Mouse (Mus musculus) v-Abl transformed pro-B cells (cell line): Measurements from ENCODE around the gene Supt6.

ENCODE experiments used
- in situ Hi-C, 2 experiments: fragments of 400-800 bp; cut with MboI; formaldehyde crosslinking; loops; one replicate each; pipeline ENCODE4 v1.15.1; 2025; ENCODE audit not compliant: unreplicated experiment in 2 of 2

Supt6 gene

DNA sequence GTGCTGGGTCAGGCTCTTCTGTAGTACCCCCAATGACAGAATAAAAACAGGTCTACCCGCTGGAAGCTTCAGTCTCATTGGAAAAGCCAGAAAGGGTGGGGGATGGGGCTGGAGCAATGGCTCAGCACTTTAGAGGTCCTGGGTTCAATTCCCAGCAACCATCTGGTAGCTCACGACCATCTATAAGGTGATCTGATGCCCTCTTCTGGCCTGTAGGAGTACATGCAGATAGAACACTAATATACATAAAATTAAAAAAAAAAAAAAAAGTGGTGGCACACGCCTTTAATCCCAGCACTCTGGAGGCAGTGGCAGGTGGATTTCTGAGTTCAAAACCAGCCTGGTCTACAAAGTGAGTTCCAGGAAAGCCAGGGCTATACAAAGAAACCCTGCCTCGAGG lies 74.5 kb downstream of the Supt6 start:
- in situ Hi-C loops = loop anchor here (5.0 to 10.0 kb wide), 2 partner anchors 114 to 347 kb away; no protein-coding TSS in a partner anchor

DNA sequence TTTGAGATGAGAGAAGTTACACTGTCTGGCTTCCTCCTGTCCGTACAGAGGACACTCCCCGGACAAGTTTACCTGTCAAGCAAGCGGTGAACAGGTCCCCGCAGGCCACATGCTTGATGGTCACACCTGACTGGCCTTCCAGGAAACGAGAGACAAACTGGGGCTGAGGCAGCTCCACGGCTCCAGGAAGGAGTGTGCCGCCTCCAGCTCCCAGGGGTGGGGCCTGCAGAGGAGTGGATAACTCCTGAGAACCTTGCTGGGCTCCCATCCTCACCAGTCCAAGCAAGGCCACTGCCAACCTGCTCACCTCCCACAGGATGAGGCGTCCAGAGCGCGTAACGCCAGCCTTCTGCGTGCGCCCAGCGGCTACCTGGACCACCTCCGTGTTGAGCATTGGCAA lies 75.5 kb downstream of the Supt6 start:
- in situ Hi-C loops = loop anchor here (5.0 to 10.0 kb wide), 2 partner anchors 113 to 346 kb away; no protein-coding TSS in a partner anchor

DNA sequence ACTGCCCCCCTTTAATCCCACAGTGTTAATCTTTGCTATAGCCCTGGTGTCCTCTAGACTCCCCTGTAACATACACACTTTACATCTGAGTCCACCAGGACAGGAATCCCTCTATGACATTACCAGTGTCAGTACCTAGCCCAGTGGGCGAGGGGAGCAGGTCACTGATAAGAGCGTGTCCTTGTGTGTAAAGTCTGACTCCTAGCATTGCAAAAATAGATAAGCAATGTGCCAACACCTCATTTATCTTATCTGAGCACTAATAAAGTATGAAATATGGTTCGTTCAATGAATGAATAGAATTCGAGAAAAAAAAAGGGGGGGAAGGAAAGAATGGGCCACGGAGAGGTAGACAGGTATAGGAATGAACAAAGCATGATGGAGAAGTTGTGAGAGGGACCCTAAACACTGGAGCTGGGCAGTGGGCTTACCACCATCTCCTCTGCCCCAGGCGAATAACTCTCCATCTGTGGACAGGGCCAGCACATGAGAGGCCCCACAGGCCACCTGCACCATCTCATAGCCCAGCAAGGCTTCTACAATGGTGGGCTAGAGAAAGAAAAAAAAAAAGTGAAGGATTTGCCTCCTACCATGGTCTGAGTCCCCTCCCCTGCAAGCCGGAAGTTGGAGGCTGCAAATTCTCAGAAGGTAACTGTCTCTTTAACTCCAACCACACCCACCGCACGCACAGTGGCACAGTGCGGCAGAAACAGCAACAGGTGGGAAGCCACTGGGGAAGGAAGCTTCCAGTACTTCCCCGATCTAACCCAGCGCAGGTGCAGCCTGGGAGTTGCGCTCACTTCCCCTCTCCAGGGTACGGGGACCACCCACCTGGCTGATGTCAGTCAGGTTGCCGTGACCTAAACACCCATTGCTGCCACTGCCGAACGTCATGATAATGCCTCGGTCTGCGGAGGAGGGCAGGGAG lies 77.0 kb downstream of the Supt6 start:
- in situ Hi-C loops = no loop called here

DNA sequence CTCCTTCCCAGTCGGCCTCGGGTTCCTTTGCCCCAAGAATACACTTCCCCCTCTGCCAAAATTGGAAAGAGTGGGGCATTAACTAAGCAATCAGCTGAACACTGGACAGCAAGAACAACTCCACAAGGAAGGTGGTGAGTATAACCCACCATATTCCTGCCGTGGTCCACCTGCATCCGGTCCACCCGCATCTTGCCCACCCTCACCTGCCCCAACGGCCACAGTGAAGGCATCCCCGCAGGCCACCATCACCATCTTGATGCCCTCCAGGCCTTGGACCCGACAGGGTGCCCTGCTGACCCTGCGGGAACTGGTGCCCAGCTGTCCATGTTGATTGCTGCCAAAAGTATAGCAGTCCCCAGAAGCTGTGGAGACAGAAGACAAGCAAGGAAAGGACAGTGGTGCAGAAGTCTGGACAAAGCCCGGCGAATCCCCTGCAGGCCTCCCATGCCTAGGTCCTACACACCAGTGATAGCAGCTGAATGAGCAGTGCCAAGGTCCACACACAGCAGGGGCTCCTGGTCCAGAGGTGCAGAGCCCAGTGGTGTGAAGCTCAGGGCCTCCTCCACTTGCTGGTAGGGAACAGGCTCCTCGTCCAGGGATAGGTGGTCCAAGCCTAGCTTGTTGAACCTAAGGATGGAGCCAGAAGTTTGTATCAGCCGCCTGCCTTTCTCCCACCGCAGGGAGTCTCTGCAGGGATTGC lies 78.4 kb downstream of the Supt6 start:
- in situ Hi-C loops = no loop called here

DNA sequence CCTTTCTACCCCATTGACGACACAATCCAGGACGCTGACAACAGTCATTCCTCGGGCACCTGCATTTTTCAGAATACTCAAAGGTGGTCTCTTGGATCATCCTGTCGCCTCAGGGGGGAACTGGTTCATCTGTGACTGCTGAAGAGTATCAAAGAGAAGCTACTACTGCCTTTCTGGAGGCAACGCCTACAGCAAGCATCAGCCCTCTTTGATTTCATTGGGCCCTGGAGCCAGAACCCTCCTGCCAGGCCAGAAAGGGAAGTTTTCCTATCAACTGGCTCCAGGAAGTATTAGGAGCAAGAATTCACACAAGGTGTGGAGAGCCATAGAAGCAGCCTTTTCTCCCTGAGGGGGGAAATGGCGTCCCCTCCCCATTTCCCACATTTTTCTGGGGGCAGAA lies 79.1 kb downstream of the Supt6 start:
- in situ Hi-C loops = no loop called here

DNA sequence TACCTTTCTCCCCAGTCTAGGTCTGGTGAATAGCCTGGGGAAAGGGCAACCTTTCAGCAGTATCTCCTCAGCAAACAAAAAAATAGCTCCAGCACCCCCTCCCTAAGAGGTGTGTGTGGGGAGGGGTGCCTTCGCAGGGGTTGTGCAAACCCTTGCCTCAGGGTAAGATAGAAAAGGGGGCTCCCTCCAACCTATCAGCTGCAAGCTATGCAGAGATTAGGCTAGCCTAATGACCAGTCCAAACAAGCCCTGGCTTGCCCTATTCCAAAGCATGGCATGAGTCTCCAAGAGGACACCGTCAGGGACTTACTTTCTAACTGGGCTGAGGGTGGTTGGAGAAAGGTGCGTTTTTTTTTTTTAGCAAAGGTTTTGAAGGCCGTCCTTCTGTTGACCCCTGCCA lies 79.6 kb downstream of the Supt6 start:
- in situ Hi-C loops = no loop called here

DNA sequence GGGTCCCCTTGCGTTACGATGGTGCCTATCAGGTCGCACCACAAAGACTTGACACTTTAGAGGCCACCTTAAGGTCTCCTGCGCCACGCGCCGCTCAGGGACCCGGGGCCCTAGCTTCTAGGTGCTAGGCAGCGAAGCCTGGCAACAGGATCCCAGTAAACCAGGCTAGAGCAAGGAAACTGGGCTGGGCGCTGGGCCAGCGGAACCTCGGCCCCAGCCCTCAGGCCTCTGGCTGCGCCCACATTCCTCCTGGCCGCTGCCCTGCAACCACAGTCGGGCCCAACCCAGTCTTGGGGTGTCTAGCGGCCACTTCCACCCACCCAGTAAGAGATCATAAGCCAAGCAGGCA lies 80.1 kb downstream of the Supt6 start:
- in situ Hi-C loops = no loop called here

DNA sequence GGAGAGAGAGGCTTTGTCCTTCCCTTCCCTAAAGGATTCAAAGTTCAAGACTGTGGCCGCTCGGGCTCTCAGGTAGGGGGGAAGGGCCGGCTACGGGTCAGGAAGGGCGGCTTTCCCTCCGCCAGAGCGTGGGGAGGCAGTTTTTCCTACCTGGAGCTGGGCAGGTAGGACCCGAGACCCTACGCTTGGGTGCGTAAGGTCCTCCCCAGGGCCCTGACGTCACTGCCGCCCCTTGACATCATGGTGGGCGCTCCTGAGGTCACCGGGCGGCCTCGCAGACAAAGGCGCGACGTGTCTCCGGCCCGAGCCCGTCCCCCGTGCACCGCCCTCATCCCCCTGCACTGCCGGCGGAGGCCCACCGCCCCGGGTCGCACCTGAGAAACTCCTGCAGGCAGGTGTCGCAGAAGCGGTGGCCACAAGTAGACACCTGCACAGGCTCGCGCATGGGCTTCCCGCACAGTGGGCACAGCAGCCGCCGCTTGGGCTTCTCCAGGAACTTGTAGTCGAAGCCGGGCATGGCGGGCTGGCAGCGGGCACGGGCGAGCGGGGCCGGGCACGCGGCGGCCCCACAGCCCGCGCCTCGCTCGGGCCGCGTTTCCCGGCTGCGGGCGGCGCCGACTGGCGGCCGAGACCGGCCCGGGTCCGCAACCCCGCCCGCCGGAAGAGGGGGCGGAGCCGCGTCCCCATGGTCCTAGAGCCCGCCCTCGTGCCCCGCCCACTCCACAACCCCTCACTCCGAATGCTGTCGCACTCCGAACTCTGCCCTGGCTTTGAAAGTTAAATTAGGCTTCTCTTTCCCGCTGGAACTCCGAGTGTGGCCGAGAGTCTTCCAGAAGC lies 80.6 kb downstream of the Supt6 start, which contains the start of gene Traf4:
Gene Traf4, minus strand, starts transcription at position 666 of the 837 bp plus-strand sequence.
- in situ Hi-C loops = no loop called here

DNA sequence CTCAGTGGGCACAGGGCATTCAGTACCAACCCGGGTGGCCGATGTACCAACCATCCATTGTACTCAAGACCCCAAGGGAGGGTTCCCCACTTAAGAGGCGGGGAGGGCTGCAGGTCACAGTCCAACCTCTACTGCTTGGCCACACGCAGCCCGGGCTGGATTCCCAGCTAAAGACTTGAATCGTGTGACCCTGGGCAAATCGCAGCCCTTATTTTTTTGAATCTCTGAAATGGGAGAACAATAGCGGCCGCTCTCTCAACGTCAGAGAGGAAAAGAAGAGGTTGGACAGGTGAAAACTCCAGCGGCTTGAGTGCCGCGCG lies 81.2 kb downstream of the Supt6 start:
- in situ Hi-C loops = no loop called here

DNA sequence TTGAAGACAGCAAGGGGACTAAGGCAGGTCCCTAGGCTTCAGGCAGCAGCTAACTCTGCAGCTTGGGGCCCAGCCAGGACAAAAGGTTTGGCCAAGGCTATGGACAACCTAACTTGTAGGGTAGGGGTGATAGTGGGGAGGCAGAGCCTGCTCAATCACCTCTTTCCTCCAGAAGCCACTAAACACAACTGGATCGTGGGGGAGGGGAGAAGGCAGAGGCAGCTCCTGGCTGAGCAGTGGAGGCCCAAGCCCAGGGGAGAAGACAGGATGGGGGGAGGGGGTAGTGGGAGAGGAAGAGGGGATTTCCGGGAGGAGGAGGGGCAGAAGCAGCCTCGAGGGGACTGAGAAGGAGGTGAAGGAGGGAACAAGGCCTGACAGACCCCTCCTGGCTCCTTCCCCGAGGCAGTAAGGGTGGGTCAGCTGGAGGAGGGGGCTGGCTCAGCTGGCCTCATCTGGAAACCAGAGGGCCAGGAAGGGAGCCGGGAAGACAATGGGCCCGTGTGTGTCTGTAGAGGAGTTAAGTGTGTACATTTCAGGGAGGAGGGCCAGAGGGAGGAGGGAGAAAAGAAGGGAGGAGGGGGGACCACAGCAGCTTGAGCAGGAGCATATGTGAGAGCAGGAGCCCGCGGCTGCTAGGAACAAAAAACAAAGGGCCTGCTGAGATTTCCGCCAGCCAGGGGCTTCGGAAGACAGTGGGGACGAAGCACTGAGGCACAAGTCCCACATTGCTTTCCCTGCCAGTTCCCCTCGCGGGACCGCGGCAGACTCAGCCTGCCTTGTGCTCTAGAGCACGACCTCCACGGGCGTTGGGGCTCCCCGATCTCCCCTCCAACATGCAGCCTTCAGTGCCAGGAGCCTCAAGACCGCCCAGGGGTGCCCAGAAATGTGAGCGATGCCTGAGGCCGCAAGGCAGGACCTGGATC lies 81.8 kb downstream of the Supt6 start:
- in situ Hi-C loops = no loop called here

DNA sequence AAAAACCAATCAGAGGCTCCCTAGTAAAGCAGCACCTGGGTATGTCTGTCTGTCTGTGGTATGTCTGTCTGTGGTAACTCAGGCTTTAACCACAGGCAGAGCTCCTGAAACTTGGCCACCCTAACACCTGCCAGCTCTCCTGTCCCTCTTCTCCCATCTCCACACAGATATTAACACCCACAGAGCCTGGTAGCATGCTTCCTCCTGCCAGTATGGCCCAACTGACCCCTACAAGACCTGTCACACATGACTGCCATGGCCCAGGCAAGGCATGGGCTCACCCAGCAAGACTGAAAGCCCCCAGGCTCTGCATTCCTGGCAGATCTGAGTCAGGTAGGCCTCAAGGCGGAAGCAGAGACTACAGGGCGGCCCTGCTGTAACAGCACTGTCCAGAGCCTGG lies 82.7 kb downstream of the Supt6 start:
- in situ Hi-C loops = no loop called here

DNA sequence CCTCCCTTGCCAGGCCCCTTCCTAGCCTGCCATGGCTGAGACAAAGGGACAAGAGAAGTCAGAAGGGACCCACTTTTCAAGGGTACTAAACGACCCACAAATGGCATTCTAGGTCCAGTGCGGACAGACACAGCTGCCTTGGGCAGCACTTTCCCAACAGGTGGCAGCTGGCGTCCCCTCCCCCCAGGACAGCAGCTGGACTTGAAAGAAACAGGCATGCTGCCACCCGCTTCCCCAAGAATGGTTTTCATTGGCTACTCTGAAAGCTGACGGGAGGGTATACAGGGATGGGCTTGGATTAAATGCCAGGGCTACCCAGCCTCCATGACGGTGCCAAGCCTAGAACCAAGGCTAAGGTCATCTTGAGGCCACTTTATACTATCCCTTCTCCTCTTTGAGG lies 83.3 kb downstream of the Supt6 start:
- in situ Hi-C loops = no loop called here

DNA sequence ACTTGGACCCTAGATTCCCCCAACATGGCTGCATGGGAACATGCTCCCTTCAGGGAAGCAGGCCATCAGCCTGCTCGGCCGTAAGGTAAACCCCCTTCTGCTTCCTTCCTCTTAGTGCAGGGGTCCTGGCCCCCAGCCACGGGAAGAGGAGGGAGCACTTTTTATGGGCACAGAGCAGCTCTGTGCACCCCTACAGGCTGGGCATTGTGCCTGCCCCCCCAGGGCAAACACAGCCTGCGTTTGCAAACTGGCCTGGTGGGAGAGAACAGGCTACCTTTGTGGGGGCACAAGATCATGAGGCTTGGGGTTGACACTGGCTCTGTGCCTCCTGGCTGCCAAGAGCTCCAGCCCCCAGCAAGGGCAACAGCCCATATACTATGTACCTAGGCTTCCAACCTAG lies 83.8 kb downstream of the Supt6 start:
- in situ Hi-C loops = no loop called here

DNA sequence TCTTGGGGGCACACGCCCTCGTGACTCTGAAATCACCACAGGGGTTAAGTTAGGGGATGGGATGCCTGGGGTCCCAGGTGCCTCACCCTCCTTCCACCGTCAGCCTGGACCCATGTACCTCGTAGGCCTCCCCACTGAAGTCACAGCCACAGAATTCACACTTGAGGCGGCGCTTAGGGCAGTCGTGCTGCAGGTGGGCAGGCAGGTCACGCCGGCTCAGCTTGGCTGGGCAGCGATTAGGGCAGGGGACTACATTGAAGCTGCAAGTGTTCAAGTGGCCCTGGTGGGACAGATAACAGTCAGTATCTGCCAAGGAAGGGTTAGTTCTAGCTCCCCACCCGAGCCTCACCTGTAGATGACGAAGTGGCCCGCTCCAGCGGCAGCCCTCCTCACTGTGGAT lies 84.6 kb downstream of the Supt6 start:
- in situ Hi-C loops = no loop called here

DNA sequence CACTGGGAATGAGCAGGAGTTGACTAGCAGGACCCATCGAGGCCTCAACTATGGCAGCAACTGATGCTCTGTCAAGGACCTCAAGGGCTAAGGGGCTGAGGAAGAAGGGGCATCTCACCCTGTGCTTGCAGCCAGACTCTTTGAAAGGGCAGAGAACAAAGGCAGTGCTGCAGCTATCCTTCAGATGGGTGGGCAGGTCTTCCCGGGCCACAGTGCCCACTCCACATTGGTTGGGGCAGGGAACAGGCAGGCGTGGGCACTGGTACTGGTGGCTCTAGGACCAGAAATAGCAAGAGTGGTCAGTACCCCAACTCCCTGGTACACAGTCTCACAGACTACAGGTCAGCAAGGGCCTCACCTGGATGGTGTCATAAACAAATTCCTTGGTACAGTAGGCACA lies 85.1 kb downstream of the Supt6 start:
- in situ Hi-C loops = no loop called here

DNA sequence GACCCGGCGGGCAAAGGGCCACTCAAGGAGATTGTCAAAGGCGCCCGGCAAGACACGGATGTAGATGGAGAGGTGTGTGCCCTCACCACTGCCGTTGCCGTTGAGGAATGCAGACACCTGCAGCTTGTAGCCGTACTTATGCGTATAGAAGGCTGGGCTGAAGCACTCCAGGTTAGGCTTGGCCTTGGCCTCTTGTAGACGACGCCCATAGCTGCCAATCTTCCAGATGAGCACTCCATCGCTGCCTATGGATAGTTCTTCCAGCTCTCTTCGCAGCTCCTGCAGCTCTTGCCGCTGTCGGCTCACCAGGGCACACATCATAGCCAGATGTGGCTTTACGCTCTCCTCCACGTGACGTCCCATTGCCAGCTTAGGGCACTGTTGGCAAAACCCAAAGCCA lies 85.6 kb downstream of the Supt6 start:
- in situ Hi-C loops = no loop called here

DNA sequence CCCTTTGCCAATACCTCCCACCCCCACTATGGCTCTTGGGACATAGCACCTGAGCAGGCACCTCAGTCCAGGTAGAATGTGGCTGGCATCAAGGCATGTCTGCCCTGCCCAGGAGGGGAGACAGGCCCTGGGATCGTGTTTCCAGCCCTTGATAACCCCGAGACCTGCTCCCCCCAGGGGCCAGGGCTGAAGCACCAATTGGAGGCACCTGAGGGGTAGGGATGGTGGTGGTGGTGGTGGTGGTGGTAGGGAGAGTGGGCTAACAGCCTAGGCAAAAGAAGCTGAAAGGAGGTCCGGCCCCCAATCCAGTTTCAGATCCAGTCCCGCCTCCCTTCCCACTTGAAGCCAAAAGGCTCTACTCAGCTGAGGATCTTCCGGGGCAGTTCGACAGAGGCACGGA lies 86.2 kb downstream of the Supt6 start:
- in situ Hi-C loops = no loop called here

DNA sequence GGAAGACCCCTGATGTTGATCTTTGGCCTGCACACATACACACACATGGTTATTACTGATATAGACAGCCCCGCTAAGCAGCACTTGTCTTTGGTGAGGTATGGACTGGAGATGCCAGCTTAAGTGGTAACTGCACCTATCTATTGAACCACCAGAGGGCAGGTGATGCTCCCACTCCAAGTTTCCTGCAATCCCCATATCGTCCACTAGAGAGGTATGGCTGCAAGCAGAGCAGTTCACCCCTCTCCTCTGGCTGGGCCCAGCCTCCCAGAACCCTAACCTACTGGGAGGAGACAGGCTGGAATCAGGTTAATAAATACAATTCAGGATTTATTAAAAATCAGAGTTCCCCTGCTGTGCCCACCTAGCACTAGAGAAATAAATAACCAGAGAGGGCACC lies 86.7 kb downstream of the Supt6 start:
- in situ Hi-C loops = no loop called here
